Mouse (Mus musculus): ENCODE results near the gene Nt5c3b.

GRCm38 (mm10) chr11:100414914-100415822 lies 26.4 kb downstream of the Nt5c3b start, which contains the start of gene Fkbp10:
- TF ChIP-seq CTCF (IDR thresholded peaks at IDR 0.05; ENCODE audit: borderline replicate concordance, insufficient read depth, low read depth, low read length) (no peak), POLR2A (IDR thresholded peaks at IDR 0.05; ENCODE audit: borderline replicate concordance, insufficient read depth, low read length) (no peak)

Data from cerebellum, adult 2 months (tissue).